Mouse (Mus musculus): ENCODE data around the gene Olfr1295. TPM values are rescaled to one million over a fixed set of nuclear protein-coding genes. Genes with fewer than 3 reads are reported as not detected.

The Olfr1295 gene
- not detected for polyA plus RNA-seq (2014; fragmentation: Illumina TruSeq; extraction: RNeasy Lipid Tissue Mini Kit (QIAGEN cat#74804); ENCODE audit: low read depth, low replicate concordance)

GRCm38 (mm10) chr2:111569581-111569980, at the start of gene Olfr1295:
Olfr1295 (minus strand) TSS chr2:111569681.

GRCm38 (mm10) chr2:111540191-111540590, 29.3 kb downstream of the Olfr1295 start, which contains the start of gene Olfr1294:
Olfr1294 (minus strand) TSS chr2:111540291.

GRCm38 (mm10) chr2:111524903-111525302, 44.6 kb downstream of the Olfr1295 start, which contains the start of gene Olfr1293-ps:
Olfr1293-ps (plus strand) TSS chr2:111525203.

Other genes starting within 250 kb of the Olfr1295 start
- gene Olfr1281, start 243.2 kb downstream of the Olfr1295 start, polyA plus RNA-seq (2014; fragmentation: Illumina TruSeq; extraction: RNeasy Lipid Tissue Mini Kit (QIAGEN cat#74804); ENCODE audit: low read depth, low replicate concordance), result not detected
- not detected for gene Olfr1282, start 233.6 kb downstream of the Olfr1295 start, polyA plus RNA-seq (2014; fragmentation: Illumina TruSeq; extraction: RNeasy Lipid Tissue Mini Kit (QIAGEN cat#74804); ENCODE audit: low read depth, low replicate concordance)
- not detected for gene Olfr1283, start 202.9 kb downstream of the Olfr1295 start, polyA plus RNA-seq (2014; fragmentation: Illumina TruSeq; extraction: RNeasy Lipid Tissue Mini Kit (QIAGEN cat#74804); ENCODE audit: low read depth, low replicate concordance)
- gene Olfr1284, start 194.2 kb downstream of the Olfr1295 start, polyA plus RNA-seq (2014; fragmentation: Illumina TruSeq; extraction: RNeasy Lipid Tissue Mini Kit (QIAGEN cat#74804); ENCODE audit: low read depth, low replicate concordance), result not detected
- not detected for gene Olfr1286, start 146.6 kb downstream of the Olfr1295 start, polyA plus RNA-seq (2014; fragmentation: Illumina TruSeq; extraction: RNeasy Lipid Tissue Mini Kit (QIAGEN cat#74804); ENCODE audit: low read depth, low replicate concordance)
- not detected for gene Olfr1287, start 120.5 kb downstream of the Olfr1295 start, polyA plus RNA-seq (2014; fragmentation: Illumina TruSeq; extraction: RNeasy Lipid Tissue Mini Kit (QIAGEN cat#74804); ENCODE audit: low read depth, low replicate concordance)
- not detected for gene Olfr1288, start 95.6 kb downstream of the Olfr1295 start, polyA plus RNA-seq (2014; fragmentation: Illumina TruSeq; extraction: RNeasy Lipid Tissue Mini Kit (QIAGEN cat#74804); ENCODE audit: low read depth, low replicate concordance)
- gene Olfr1289, start 88.9 kb downstream of the Olfr1295 start, polyA plus RNA-seq (2014; fragmentation: Illumina TruSeq; extraction: RNeasy Lipid Tissue Mini Kit (QIAGEN cat#74804); ENCODE audit: low read depth, low replicate concordance), result not detected
- not detected for gene Olfr1290, start 75.9 kb downstream of the Olfr1295 start, polyA plus RNA-seq (2014; fragmentation: Illumina TruSeq; extraction: RNeasy Lipid Tissue Mini Kit (QIAGEN cat#74804); ENCODE audit: low read depth, low replicate concordance)
- gene Olfr1291-ps1, start 72.5 kb downstream of the Olfr1295 start, polyA plus RNA-seq (2014; fragmentation: Illumina TruSeq; extraction: RNeasy Lipid Tissue Mini Kit (QIAGEN cat#74804); ENCODE audit: low read depth, low replicate concordance), result not detected
- not detected for gene Olfr1293-ps, start 44.5 kb downstream of the Olfr1295 start, polyA plus RNA-seq (2014; fragmentation: Illumina TruSeq; extraction: RNeasy Lipid Tissue Mini Kit (QIAGEN cat#74804); ENCODE audit: low read depth, low replicate concordance)
- gene Olfr1294, start 29.4 kb downstream of the Olfr1295 start, polyA plus RNA-seq (2014; fragmentation: Illumina TruSeq; extraction: RNeasy Lipid Tissue Mini Kit (QIAGEN cat#74804); ENCODE audit: low read depth, low replicate concordance), result not detected
- not detected for gene Olfr1297, start 56.8 kb upstream of the Olfr1295 start, polyA plus RNA-seq (2014; fragmentation: Illumina TruSeq; extraction: RNeasy Lipid Tissue Mini Kit (QIAGEN cat#74804); ENCODE audit: low read depth, low replicate concordance)
- not detected for gene Olfr1298, start 79.5 kb upstream of the Olfr1295 start, polyA plus RNA-seq (2014; fragmentation: Illumina TruSeq; extraction: RNeasy Lipid Tissue Mini Kit (QIAGEN cat#74804); ENCODE audit: low read depth, low replicate concordance)
- gene Olfr1299, start 91.7 kb upstream of the Olfr1295 start, polyA plus RNA-seq (2014; fragmentation: Illumina TruSeq; extraction: RNeasy Lipid Tissue Mini Kit (QIAGEN cat#74804); ENCODE audit: low read depth, low replicate concordance), result not detected
- gene Olfr1301, start 181.3 kb upstream of the Olfr1295 start, polyA plus RNA-seq (2014; fragmentation: Illumina TruSeq; extraction: RNeasy Lipid Tissue Mini Kit (QIAGEN cat#74804); ENCODE audit: low read depth, low replicate concordance), result not detected
- not detected for gene Olfr1302, start 207.7 kb upstream of the Olfr1295 start, polyA plus RNA-seq (2014; fragmentation: Illumina TruSeq; extraction: RNeasy Lipid Tissue Mini Kit (QIAGEN cat#74804); ENCODE audit: low read depth, low replicate concordance)

Data from adipose tissue, adult 10 weeks (tissue).